Mouse (Mus musculus) liver, embryonic 14.5 days (tissue): ENCODE measurements around the gene Pet100. TPM values are rescaled to one million over a fixed set of nuclear protein-coding genes. Genes with fewer than 3 reads are reported as not detected.
"Not testable (repeated sequence)": the region's sequence is repeated elsewhere in the genome, so short reads cannot be mapped to it uniquely, and the experiment has no call there.

ENCODE experiments used
- ATAC-seq: fragments of 200-750 bp; cut with Nextera tagmentation; 2 replicates; pipeline ENCODE4 v1.8.0; 2017; ENCODE audit warnings: moderate number of reproducible peaks, mild to moderate bottlenecking, moderate library complexity; ENCODE audit not compliant: insufficient read depth
- DNase-seq, 3 experiments: peaks; one replicate each; pipeline ENCODE4 v3.0.0-alpha.2; 2012 to 2013; ENCODE audit warnings: low read depth in 3 of 3, low spot score in 3 of 3
- H3K27ac ChIP-seq: fragments of 300-500 bp; sonication (generic); 2 replicates; pipeline ENCODE4 v1.5.1; 2014; ENCODE audit warnings: moderate library complexity, mild to moderate bottlenecking, control low read depth, inconsistent platforms
- H3K27me3 ChIP-seq: fragments of 300-500 bp; sonication (generic); 2 replicates; pipeline ENCODE4 v1.6.1; 2014; ENCODE audit warnings: mild to moderate bottlenecking, low read length, moderate library complexity; ENCODE audit not compliant: control insufficient read depth, insufficient read depth
- H3K36me3 ChIP-seq: fragments of 300-500 bp; sonication (generic); replicated peaks from 2 replicates; pipeline ENCODE4 v1.6.1; 2014; ENCODE audit warnings: low read depth; ENCODE audit not compliant: control insufficient read depth, insufficient read depth
- H3K4me1 ChIP-seq, 2 experiments: fragments of 200-500 bp in 1 of 2; fragments of 300-500 bp in 1 of 2; sonication (generic) in 1 of 2; replicated peaks; 2 replicates each; pipeline ENCODE4 v1.6.1; 2012 to 2014; ENCODE audit warnings: antibody characterized with exemption in 1 of 2, inconsistent platforms in 1 of 2, low read length in 1 of 2; ENCODE audit not compliant: control insufficient read depth in 2 of 2, insufficient read depth in 2 of 2
- H3K4me2 ChIP-seq: fragments of 300-500 bp; sonication (generic); 2 replicates; pipeline ENCODE4 v1.6.1; 2014; ENCODE audit warnings: low read depth, mild to moderate bottlenecking, control low read depth, moderate library complexity
- H3K4me3 ChIP-seq, 2 experiments: fragments of 200-500 bp in 1 of 2; fragments of 300-500 bp in 1 of 2; sonication (generic) in 1 of 2; 2 replicates each; pipeline ENCODE4 v1.5.1; 2012 to 2014; ENCODE audit warnings: low read depth in 2 of 2, low read length in 2 of 2, mild to moderate bottlenecking in 2 of 2, control low read depth in 1 of 2, inconsistent platforms in 1 of 2, moderate library complexity in 1 of 2; ENCODE audit not compliant: insufficient read depth in 1 of 2
- H3K9ac ChIP-seq: fragments of 300-500 bp; sonication (generic); replicated peaks from 2 replicates; pipeline ENCODE4 v1.6.1; 2014; ENCODE audit warnings: mild to moderate bottlenecking, control low read depth, moderate library complexity
- H3K9me3 ChIP-seq: fragments of 300-500 bp; sonication (generic); 2 replicates; pipeline ENCODE4 v1.6.1; 2016; ENCODE audit warnings: low read length, mixed read lengths; ENCODE audit not compliant: control insufficient read depth
- CTCF ChIP-seq: IDR thresholded peaks from 2 replicates; pipeline ENCODE4 v1.5.1; 2016; ENCODE audit warnings: antibody characterized with exemption, low read depth, control low read depth
- EP300 ChIP-seq: IDR thresholded peaks from 2 replicates; pipeline ENCODE4 v1.6.1; 2016; ENCODE audit warnings: antibody characterized with exemption, low read depth
- WGBS: fragments of 180-500 bp; shearing (Covaris S2); extraction: QIAGEN DNeasy Blood & Tissue Kit; methylation state at CpG from one replicate; pipeline ENCODE4 v1.1.7; 2014; ENCODE audit not compliant: insufficient replicate concordance; 5-methylcytosine and 5-hydroxymethylcytosine counted together
- polyA plus RNA-seq, 2 experiments: library from polyadenylated mRNA; depleted of rRNA in 1 of 2; stranded (reverse) in 1 of 2; unstranded in 1 of 2; fragments of >200 nt; fragmentation: Nextera tagmentation in 1 of 2; extraction: Ambion mirVana in 1 of 2; gene quantifications; 2 replicates each; pipeline versions ENCODE4 v1.2.1 to v1.2.3; 2012 to 2014

Pet100 gene
- 7.9 and 32.5 TPM in 2 replicates for polyA plus RNA-seq (2012; rRNA removed)
- polyA plus RNA-seq (2014; fragmentation: Nextera tagmentation; extraction: Ambion mirVana): 113 and 117 TPM in 2 replicates

GRCm38 (mm10) chr8:3621199-3621970 lies at the start of gene Pet100, which contains the start of gene Xab2:
Pet100 (plus strand) TSS chr8:3621548.
Xab2 (minus strand) TSS chr8:3621316.
- no peaks in the 10 kb centered on the region for H3K9me3 ChIP-seq
- H3K36me3 ChIP-seq: peaks cover 19% of the 10 kb centered on the region
- ATAC-seq (peak; percentile 97), DNase-seq (peak; percentile 99 to 100 (median 100))
- H3K27me3 ChIP-seq: no peaks in the 10 kb centered on the region
- H3K4me2 ChIP-seq: peak within 1 kb of the TSS; percentile 85
- H3K27ac ChIP-seq: peak within 1 kb of the TSS; percentile 19; the same call in 1 of the 2 replicates
- under 1% methylated on average over 37 of the region's 37 CpGs for WGBS
- peak within 1 kb of the TSS; percentile 96 to 100 for H3K4me3 ChIP-seq
- peaks cover 8 to 13% of the 10 kb centered on the region in 2 experiments for H3K4me1 ChIP-seq
- H3K9ac ChIP-seq: peak within 1 kb of the TSS; percentile 82
- no peak for TF ChIP-seq CTCF
- peak; percentile 46 for TF ChIP-seq EP300

GRCm38 (mm10) chr8:3574546-3574945 lies 46.8 kb upstream of the Pet100 start:
- no peaks in the 10 kb centered on the region for H3K36me3 ChIP-seq
- DNase-seq (no peak), ATAC-seq (no peak)
- no peak for TF ChIP-seq CTCF
- no peak for TF ChIP-seq EP300
- H3K9me3 ChIP-seq: no peaks in the 10 kb centered on the region
- H3K27ac ChIP-seq: no peak overlapping the region
- peaks cover 0 to 6% of the 10 kb centered on the region in 2 experiments; a peak in 2 of 4 replicates for H3K4me1 ChIP-seq
- no peak overlapping the region for H3K4me3 ChIP-seq
- no peaks in the 10 kb centered on the region for H3K27me3 ChIP-seq
- no peak overlapping the region for H3K9ac ChIP-seq
- H3K4me2 ChIP-seq: no peak overlapping the region
- WGBS: 71% methylated on average over 3 of the region's 3 CpGs

- ATAC-seq: no peak
- Histone ChIP-seq H3K4me2 (no peak overlapping the region), H3K4me1 (peaks cover 0 to 6% of the 10 kb centered on the region in 2 experiments; a peak in 2 of 4 replicates), H3K27ac (no peak overlapping the region), H3K9ac (no peak overlapping the region), H3K27me3 (no peaks in the 10 kb centered on the region), H3K36me3 (no peaks in the 10 kb centered on the region), H3K9me3 (no peaks in the 10 kb centered on the region), H3K4me3 (no peak overlapping the region)
- no peak for TF ChIP-seq EP300
- no peak for TF ChIP-seq CTCF
- WGBS: 60% methylated on average over 15 of the region's 15 CpGs
- no peak for DNase-seq
These were observed 45.0 kb upstream of the Pet100 start for GRCm38 (mm10) chr8:3576211-3576960.

GRCm38 (mm10) chr8:3579390-3580364 lies 41.7 kb upstream of the Pet100 start:
- no peaks in the 10 kb centered on the region for H3K36me3 ChIP-seq
- DNase-seq: no peak
- no peak overlapping the region for H3K4me3 ChIP-seq
- peaks cover 0 to 6% of the 10 kb centered on the region in 2 experiments; a peak in 2 of 4 replicates for H3K4me1 ChIP-seq
- H3K4me2 ChIP-seq: no peak overlapping the region
- no peak for ATAC-seq
- H3K27me3 ChIP-seq: no peaks in the 10 kb centered on the region
- WGBS: 62% methylated on average over 9 of the region's 9 CpGs
- H3K9me3 ChIP-seq: no peaks in the 10 kb centered on the region
- H3K27ac ChIP-seq: no peak overlapping the region
- TF ChIP-seq EP300: no peak
- no peak overlapping the region for H3K9ac ChIP-seq

DNA sequence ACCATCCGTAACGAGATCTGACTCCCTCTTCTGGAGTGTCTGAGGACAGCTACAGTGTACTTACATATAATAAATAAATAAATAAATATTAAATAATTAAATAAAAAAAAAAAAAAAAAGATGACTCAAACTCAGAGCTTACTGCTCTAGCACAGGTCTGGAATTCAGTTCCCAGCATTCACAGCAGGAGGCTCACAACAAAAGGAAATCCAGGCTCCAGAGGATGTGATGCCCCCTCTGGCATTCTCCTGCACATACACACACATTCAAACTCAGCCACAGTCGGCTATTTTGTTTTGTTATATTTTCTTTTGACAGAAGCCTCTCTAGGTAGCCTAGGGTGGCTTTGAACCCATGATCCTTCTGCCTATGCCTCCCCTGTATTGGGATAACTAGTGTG lies 39.4 kb upstream of the Pet100 start:
- not testable (repeated sequence) for H3K4me3 ChIP-seq, H3K36me3 ChIP-seq, ATAC-seq, H3K4me1 ChIP-seq, H3K27ac ChIP-seq, H3K27me3 ChIP-seq, H3K9me3 ChIP-seq, H3K4me2 ChIP-seq, H3K9ac ChIP-seq, DNase-seq
- 50% methylated on average over 1 of the region's 3 CpGs for WGBS
